Mouse (Mus musculus) megakaryocyte, embryonic 14.5 days (primary cell): ENCODE data around the gene Cxadr.
"Not testable (repeated sequence)": the region's sequence is repeated elsewhere in the genome, so short reads cannot be mapped to it uniquely, and the experiment has no call there.

Source experiments
- FLI1 ChIP-seq: IDR thresholded peaks from 2 replicates; pipeline ENCODE4 v1.6.1; 2012; ENCODE audit warnings: low read length, inconsistent platforms, mixed read lengths
- GATA1 ChIP-seq: IDR thresholded peaks from 3 replicates; pipeline ENCODE4 v1.6.1; 2012; ENCODE audit warnings: mixed read lengths, low read length, inconsistent platforms, borderline replicate concordance

DNA sequence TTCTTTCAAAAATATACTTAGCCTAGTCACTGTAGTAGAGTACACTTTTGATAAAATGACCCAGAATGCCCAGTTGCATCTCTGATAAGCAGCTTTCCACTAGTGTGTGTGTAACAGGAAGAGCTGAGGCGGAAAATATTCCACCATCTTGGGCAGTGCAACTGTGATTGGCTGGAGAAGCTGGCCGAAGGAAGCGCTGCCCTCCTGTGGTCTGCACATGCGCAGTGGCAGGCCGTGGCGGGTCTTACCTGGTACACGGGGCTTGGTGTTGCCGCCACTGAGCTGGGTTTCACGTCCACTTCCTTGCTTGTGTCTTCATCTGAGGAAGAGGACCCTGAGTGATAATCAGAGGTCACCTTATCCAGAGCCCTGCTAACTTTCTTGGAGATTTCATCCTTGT lies 63.3 kb downstream of the Cxadr start:
- TF ChIP-seq GATA1, FLI1: not testable (repeated sequence)
